Mouse (Mus musculus): ENCODE measurements around the gene Zfp488.

- TF ChIP-seq POLR2A (IDR thresholded peaks at IDR 0.05; ENCODE audit: low read depth, low read length) (no peak), CTCF (IDR thresholded peaks at IDR 0.05; ENCODE audit: extremely low read depth, insufficient read length, insufficient replicate concordance, low read depth, low read length) (no peak)
Measured at GRCm38 (mm10) chr14:33953761-33954160, 24.8 kb downstream of the Zfp488 start, which contains the start of gene Rbp3.
